In genomic region chrX:99433778-99434177, GRCm38 (mm10) we compare ENCODE assay signal across 15 mouse cellular contexts. TPM values are rescaled to one million over a fixed set of nuclear protein-coding genes. Genes with fewer than 3 reads are reported as not detected.
DNase-seq lines count a peak whose midpoint lies in the region; ATAC-seq lines count a peak whose summit lies in the region.
"Had no signal": no experiment of that assay in that cellular context is flagged by ENCODE, and none has a peak within 500 bp of the region (broad histone marks: within the 10 kb centered on the region; RNA-seq: fewer than 3 reads in every experiment).

No protein-coding gene starts in this region.

- H3K9ac ChIP-seq in heart, embryonic 14.5 days (ENCODE audit: low read length): no peak overlapping the region
- peak overlapping the region; percentile 30; the same call in 1 of the 2 replicates for H3K9ac ChIP-seq in midbrain, embryonic 11.5 days (ENCODE audit: low read length)
- H3K9ac ChIP-seq in midbrain, embryonic 13.5 days (replicated peaks): no peak overlapping the region
- no peak overlapping the region for H3K9ac ChIP-seq in embryonic facial prominence, embryonic 13.5 days
- H3K9ac ChIP-seq: liver, embryonic 13.5 days had no signal

- H3K9me3 ChIP-seq in heart, embryonic 14.5 days (ENCODE audit: control insufficient read depth, low read length): no peaks in the 10 kb centered on the region
- H3K9me3 ChIP-seq in midbrain, embryonic 11.5 days (ENCODE audit: control insufficient read depth, low read length): no peaks in the 10 kb centered on the region
- H3K9me3 ChIP-seq in midbrain, embryonic 13.5 days: no peaks in the 10 kb centered on the region
- H3K9me3 ChIP-seq in embryonic facial prominence, embryonic 13.5 days: no peaks in the 10 kb centered on the region
- H3K9me3 ChIP-seq: liver, embryonic 13.5 days had no signal

- peak overlapping the region; percentile 23 for H3K4me2 ChIP-seq in heart, embryonic 14.5 days (ENCODE audit: low read length)
- H3K4me2 ChIP-seq in midbrain, embryonic 11.5 days: no peak overlapping the region
- no peak overlapping the region for H3K4me2 ChIP-seq in midbrain, embryonic 13.5 days (replicated peaks)
- H3K4me2 ChIP-seq in embryonic facial prominence, embryonic 13.5 days: peak overlapping the region; percentile 9; the same call in 1 of the 2 replicates
- H3K4me2 ChIP-seq: heart, embryonic 11.5 days; liver, embryonic 13.5 days had no signal

- intact Hi-C loops in heart, postnatal 10 days (cut with DNase I): loop anchor here (10.0 kb wide), 1 partner anchor 299 kb away; the partner anchor contains the start of gene Efnb1

- no peak for ATAC-seq in heart, embryonic 14.5 days (ENCODE audit: insufficient number of reproducible peaks, insufficient read depth, low FRiP score, low read depth)
- no peak; the same call in 1 of the 2 replicates for ATAC-seq in midbrain, embryonic 11.5 days (ENCODE audit: low FRiP score)
- ATAC-seq in midbrain, embryonic 13.5 days: no peak
- ATAC-seq in embryonic facial prominence, embryonic 13.5 days (ENCODE audit: insufficient number of reproducible peaks, insufficient read depth, low FRiP score, low TSS enrichment, low read depth): no peak

- DNase-seq in heart, postnatal 10 days: no peak
- peak; percentile 87 for DNase-seq in midbrain, embryonic 11.5 days (ENCODE audit: low spot score, missing footprints)
- peak; percentile 42 for DNase-seq in mesoderm, embryonic 11.5 days (ENCODE audit: low read depth, low spot score)
- DNase-seq in right cerebral cortex, adult 18-20 months: no peak
- no peak for DNase-seq in urinary bladder, postnatal 36 days (ENCODE audit: low spot score in 2 of 2)
- DNase-seq: cerebellum, adult 9-10 months; liver, embryonic 13.5 days; lung, postnatal 36 days; right cerebral cortex, postnatal 14 days; thymus, postnatal 36 days had no signal

- H3K4me3 ChIP-seq in heart, embryonic 14.5 days (ENCODE audit: control insufficient read depth in 1 of 2, insufficient read depth in 1 of 2, low read depth in 1 of 2, low read length in 2 of 2): no peak overlapping the region
- no peak overlapping the region for H3K4me3 ChIP-seq in midbrain, embryonic 11.5 days (ENCODE audit: low read depth, low read length)
- H3K4me3 ChIP-seq in midbrain, embryonic 13.5 days (replicated peaks): no peak overlapping the region
- no peak overlapping the region for H3K4me3 ChIP-seq in embryonic facial prominence, embryonic 13.5 days
- H3K4me3 ChIP-seq: erythroblast, embryonic 14.5 days; liver, embryonic 13.5 days had no signal

- peaks cover 31% of the 10 kb centered on the region for H3K27me3 ChIP-seq in heart, embryonic 14.5 days (ENCODE audit: control insufficient read depth, insufficient read depth, low read length)
- peaks cover 42% of the 10 kb centered on the region for H3K27me3 ChIP-seq in midbrain, embryonic 11.5 days (ENCODE audit: control insufficient read depth, insufficient read depth, low read length)
- peaks cover 81% of the 10 kb centered on the region for H3K27me3 ChIP-seq in midbrain, embryonic 13.5 days
- H3K27me3 ChIP-seq in embryonic facial prominence, embryonic 13.5 days: peaks cover 58% of the 10 kb centered on the region

- H3K4me1 ChIP-seq in heart, embryonic 14.5 days (ENCODE audit: control insufficient read depth in 2 of 2, insufficient read depth in 2 of 2, low read length in 2 of 2): peaks cover 8 to 11% of the 10 kb centered on the region in 2 experiments; a peak in 2 of 4 replicates
- peaks cover 2% of the 10 kb centered on the region; the same call in 1 of the 2 replicates for H3K4me1 ChIP-seq in midbrain, embryonic 11.5 days (ENCODE audit: control insufficient read depth, insufficient read depth, low read length)
- peaks cover 10% of the 10 kb centered on the region for H3K4me1 ChIP-seq in midbrain, embryonic 13.5 days (replicated peaks)
- H3K4me1 ChIP-seq in embryonic facial prominence, embryonic 13.5 days: peaks cover 46% of the 10 kb centered on the region
- H3K4me1 ChIP-seq: liver, embryonic 13.5 days had no signal

- 31% methylated on average over 19 of the region's 19 CpGs for WGBS in heart, embryonic 14.5 days
- 26% methylated on average over 19 of the region's 19 CpGs for WGBS in midbrain, embryonic 11.5 days
- 28% methylated on average over 19 of the region's 19 CpGs for WGBS in midbrain, embryonic 13.5 days
- WGBS in embryonic facial prominence, embryonic 13.5 days: 28% methylated on average over 19 of the region's 19 CpGs

- no peaks in the 10 kb centered on the region for H3K36me3 ChIP-seq in heart, embryonic 14.5 days (ENCODE audit: control insufficient read depth, insufficient read depth, low read length)
- H3K36me3 ChIP-seq in midbrain, embryonic 11.5 days (ENCODE audit: control insufficient read depth, insufficient read depth, low read length): no peaks in the 10 kb centered on the region
- no peaks in the 10 kb centered on the region for H3K36me3 ChIP-seq in midbrain, embryonic 13.5 days
- H3K36me3 ChIP-seq in embryonic facial prominence, embryonic 13.5 days: no peaks in the 10 kb centered on the region
- H3K36me3 ChIP-seq: liver, embryonic 13.5 days had no signal

- no peak overlapping the region for H3K27ac ChIP-seq in heart, embryonic 14.5 days (replicated peaks in 1 of 2; ENCODE audit: control insufficient read depth in 1 of 2, insufficient read depth in 1 of 2, low read depth in 2 of 2, low read length in 2 of 2)
- H3K27ac ChIP-seq in midbrain, embryonic 11.5 days (ENCODE audit: low read depth, low read length): no peak overlapping the region
- no peak overlapping the region for H3K27ac ChIP-seq in midbrain, embryonic 13.5 days
- peak overlapping the region; percentile 75 for H3K27ac ChIP-seq in embryonic facial prominence, embryonic 13.5 days
- H3K27ac ChIP-seq: liver, embryonic 13.5 days had no signal

RNA-seq across cellular contexts. Expression of gene Pja1, which starts 37.3 kb away (rescaled TPM):
- 85.5 and 86.1 TPM in 2 replicates for polyA plus RNA-seq in heart, embryonic 14.5 days (2014; fragmentation: Nextera tagmentation; extraction: Ambion mirVana)
- total RNA-seq in heart, postnatal 10 days (2021): 10 to 100 TPM; 32.9 to 37.1 TPM
- polyA plus RNA-seq in midbrain, embryonic 11.5 days (2014; fragmentation: Nextera tagmentation; extraction: Ambion mirVana): 213 and 222 TPM in 2 replicates
- 322 and 354 TPM in 2 replicates for polyA plus RNA-seq in midbrain, embryonic 13.5 days (2015; fragmentation: Nextera tagmentation; extraction: Ambion mirVana)
- 181 and 195 TPM in 2 replicates for polyA plus RNA-seq in embryonic facial prominence, embryonic 13.5 days (2015; fragmentation: Nextera tagmentation; extraction: Ambion mirVana)

Comparison
In these comparisons a context has a peak if more than half of its experiments do, and no peak if none do; other contexts are left out.
1. H3K4me2 ChIP-seq: peak in heart, embryonic 14.5 days (single experiment) and embryonic facial prominence, embryonic 13.5 days (single experiment); none in midbrain, embryonic 11.5 days (single experiment) and midbrain, embryonic 13.5 days (single experiment).
2. DNase-seq: peak in midbrain, embryonic 11.5 days (single experiment) and mesoderm, embryonic 11.5 days (single experiment); none in heart, postnatal 10 days (0 of 2), right cerebral cortex, adult 18-20 months (single experiment) and urinary bladder, postnatal 36 days (0 of 2).